Mouse (Mus musculus): ENCODE measurements around the gene Sirt2. TPM values are rescaled to one million over a fixed set of nuclear protein-coding genes. Genes with fewer than 3 reads are reported as not detected.

The Sirt2 gene
- total RNA-seq, 2 experiments from 2014 or later: 128 to 139 TPM

GRCm38 (mm10) chr7:28771867-28772266 lies 5.3 kb downstream of the Sirt2 start:
- TF ChIP-seq CTCF (conservative IDR thresholded peaks at IDR 0.05): no peak
- no peak for DNase-seq (ENCODE audit: low spot score in 2 of 2)
- no peak overlapping the region for H3K27ac ChIP-seq

DNA sequence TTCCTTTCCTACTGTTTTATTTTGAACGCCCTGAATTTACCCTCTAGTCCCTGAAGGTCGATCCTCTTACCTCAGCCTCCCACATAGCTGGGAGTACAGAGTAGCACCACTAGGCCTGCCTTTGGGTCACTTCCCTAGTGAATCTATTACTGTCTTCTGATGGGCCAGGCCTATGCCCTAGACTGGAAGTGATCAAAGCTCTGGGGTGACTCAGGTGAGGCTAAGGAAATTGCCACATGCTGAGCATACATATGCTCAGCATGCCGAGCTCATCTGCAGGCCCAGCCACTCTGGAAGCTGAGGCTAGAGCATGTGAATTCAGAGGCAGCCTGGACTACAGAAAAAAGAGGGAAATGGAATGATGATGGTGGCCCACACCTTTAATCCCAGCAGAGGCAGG lies 6.6 kb downstream of the Sirt2 start:
- no peak for DNase-seq (ENCODE audit: low spot score in 2 of 2)
- peak overlapping the region; percentile 51; the same call in 1 of the 2 replicates for H3K27ac ChIP-seq
- TF ChIP-seq CTCF (conservative IDR thresholded peaks at IDR 0.05): no peak
- H3K4me3 ChIP-seq: no peak overlapping the region

More at GRCm38 (mm10) chr7:28771867-28772266, 5.3 kb downstream of the Sirt2 start:
- no peak overlapping the region for H3K4me3 ChIP-seq

- TF ChIP-seq CTCF (conservative IDR thresholded peaks at IDR 0.05): no peak
- no peak overlapping the region for H3K4me3 ChIP-seq
- no peak for DNase-seq (ENCODE audit: low spot score in 2 of 2)
- peak overlapping the region; percentile 61; the same call in 1 of the 2 replicates for H3K27ac ChIP-seq
These were observed 7.6 kb downstream of the Sirt2 start for GRCm38 (mm10) chr7:28774164-28774563.

DNA sequence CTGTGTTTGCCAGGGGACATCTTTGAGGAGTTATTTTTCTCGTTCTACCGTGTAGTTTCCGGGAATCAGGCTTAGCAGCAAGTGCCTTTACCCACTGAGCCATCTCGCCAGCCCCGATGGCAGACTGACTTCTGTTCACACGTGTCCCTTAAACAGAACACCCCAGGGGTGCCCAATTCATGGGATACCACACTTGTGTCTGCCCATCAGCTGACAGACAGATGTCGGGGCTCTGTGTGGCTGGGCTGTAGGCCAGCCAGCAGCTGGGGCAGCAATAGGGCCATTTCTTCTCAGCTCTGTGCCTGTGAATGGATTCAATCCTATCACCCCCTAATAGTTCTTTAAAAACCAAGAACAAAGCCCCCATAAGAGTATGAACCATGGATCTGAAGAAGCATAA lies 8.6 kb downstream of the Sirt2 start:
- Histone ChIP-seq H3K27ac (no peak overlapping the region), H3K4me3 (no peak overlapping the region)
- TF ChIP-seq CTCF (conservative IDR thresholded peaks at IDR 0.05): no peak
- DNase-seq (ENCODE audit: low spot score in 2 of 2): no peak

DNA sequence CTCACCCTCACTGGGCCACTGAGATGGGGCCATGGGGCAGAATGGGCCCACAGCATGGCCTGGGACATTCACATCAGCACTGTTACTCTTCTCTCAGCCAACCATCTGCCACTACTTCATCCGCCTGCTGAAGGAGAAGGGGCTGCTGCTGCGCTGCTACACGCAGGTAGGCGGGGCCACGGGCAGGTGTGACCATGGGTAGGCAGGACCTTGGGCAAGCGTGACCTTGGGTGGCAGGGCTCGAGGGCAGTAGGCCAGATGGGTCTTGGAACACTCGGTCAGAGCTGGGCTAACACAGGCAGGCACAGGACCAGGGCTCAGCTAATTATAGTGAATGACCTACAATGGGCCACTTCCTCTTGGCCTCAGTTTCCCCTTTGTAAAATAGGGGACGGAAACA lies 12.3 kb downstream of the Sirt2 start:
- no peak for DNase-seq (ENCODE audit: low spot score in 2 of 2)
- TF ChIP-seq CTCF (conservative IDR thresholded peaks at IDR 0.05): no peak
- no peak overlapping the region for H3K4me3 ChIP-seq
- no peak overlapping the region for H3K27ac ChIP-seq

DNA sequence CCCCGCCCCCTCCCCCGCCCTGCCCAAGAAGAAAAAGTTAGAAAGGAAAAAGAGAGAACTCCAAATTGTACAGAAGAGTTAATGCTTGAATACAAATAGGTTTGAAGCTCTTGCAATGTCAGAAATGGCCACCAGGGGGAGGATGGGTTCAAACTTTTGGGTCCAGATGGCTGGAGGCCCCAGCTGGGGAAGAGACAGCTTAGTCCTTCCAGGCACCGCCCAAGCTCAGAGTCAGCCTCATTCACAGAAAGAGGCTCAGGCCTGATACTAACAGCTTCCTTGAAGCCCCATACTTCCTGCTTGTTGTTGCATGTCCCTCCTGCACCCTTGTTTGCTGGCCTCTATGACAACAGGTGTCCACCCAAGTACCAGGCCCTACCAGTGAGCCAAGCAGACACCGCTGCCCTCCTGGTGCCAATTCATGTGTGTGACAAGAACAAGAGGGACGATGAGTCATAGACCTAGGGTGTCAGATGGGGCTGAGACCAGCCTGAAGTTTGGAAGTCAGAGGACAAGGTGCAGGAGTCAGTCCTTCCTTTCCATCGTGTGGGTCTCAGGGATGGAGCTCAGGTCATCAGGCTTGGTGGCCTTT lies 13.6 kb downstream of the Sirt2 start:
- peak; percentile 82 for TF ChIP-seq CTCF (conservative IDR thresholded peaks at IDR 0.05)
- Histone ChIP-seq H3K27ac (peak overlapping the region; percentile 70), H3K4me3 (no peak overlapping the region)
- DNase-seq (ENCODE audit: low spot score in 2 of 2): peak; percentile 87 to 94

- Histone ChIP-seq H3K4me3 (no peak overlapping the region), H3K27ac (peak overlapping the region; percentile 70)
- no peak for TF ChIP-seq CTCF (conservative IDR thresholded peaks at IDR 0.05)
- no peak for DNase-seq (ENCODE audit: low spot score in 2 of 2)
These were observed 14.3 kb downstream of the Sirt2 start for GRCm38 (mm10) chr7:28780857-28781256.

GRCm38 (mm10) chr7:28781261-28781663 lies 14.7 kb downstream of the Sirt2 start:
- DNase-seq (ENCODE audit: low spot score in 2 of 2): no peak
- no peak for TF ChIP-seq CTCF (conservative IDR thresholded peaks at IDR 0.05)
- no peak overlapping the region for H3K4me3 ChIP-seq
- peak overlapping the region; percentile 70 for H3K27ac ChIP-seq

- Histone ChIP-seq H3K27ac (no peak overlapping the region), H3K4me3 (no peak overlapping the region)
- no peak for TF ChIP-seq CTCF (conservative IDR thresholded peaks at IDR 0.05)
- DNase-seq (ENCODE audit: low spot score in 2 of 2): no peak
These were observed 18.6 kb downstream of the Sirt2 start for GRCm38 (mm10) chr7:28785161-28785560.

DNA sequence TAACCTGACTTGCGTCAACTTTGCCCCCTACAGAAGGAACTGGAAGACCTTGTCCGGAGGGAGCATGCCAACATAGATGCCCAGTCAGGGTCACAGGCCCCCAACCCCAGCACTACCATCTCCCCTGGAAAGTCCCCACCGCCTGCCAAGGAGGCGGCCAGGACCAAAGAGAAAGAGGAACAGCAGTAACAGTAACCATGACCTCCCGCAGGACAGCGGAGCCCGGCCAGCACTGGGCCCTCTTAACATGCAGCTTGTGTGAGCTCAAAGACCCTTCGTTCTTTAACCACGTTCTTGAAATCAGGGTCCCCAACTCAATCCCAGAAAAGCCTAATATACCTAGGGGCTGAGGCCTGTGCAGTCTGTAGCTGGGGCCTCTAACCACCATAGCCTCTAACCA lies 21.3 kb downstream of the Sirt2 start:
- Histone ChIP-seq H3K27ac (no peak overlapping the region), H3K4me3 (no peak overlapping the region)

GRCm38 (mm10) chr7:28788307-28789195 lies 22.0 kb downstream of the Sirt2 start, which contains the start of gene Rinl:
Gene Rinl (plus strand): TSS chr7:28788969.
- no peak within 1 kb of the TSS for H3K27ac ChIP-seq

More for the DNA sequence above, 21.3 kb downstream of the Sirt2 start:
- DNase-seq (ENCODE audit: low spot score in 2 of 2): no peak
- no peak for TF ChIP-seq CTCF (conservative IDR thresholded peaks at IDR 0.05)

DNA sequence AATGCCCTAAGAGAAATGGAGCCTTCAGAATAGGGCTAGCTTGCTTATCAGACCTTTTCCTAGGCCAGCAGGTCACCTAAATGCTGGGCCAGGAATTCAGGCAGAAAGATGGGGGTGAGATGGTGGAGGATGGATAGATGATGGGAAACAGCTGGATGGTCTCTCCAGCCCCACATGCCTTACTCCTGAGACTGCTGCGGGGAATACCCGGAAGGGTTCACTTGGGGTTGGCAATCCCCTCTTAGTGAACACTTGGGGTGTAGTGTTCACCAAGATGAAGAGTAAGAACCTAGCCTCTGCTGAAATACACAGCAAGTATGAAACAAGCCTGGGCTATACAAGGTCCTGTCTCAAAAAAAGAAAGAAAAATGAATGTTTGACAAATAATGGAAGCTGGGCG lies 22.7 kb downstream of the Sirt2 start:
- DNase-seq (ENCODE audit: low spot score in 2 of 2): no peak
- H3K27ac ChIP-seq: no peak overlapping the region
- no peak overlapping the region for H3K4me3 ChIP-seq
- no peak for TF ChIP-seq CTCF (conservative IDR thresholded peaks at IDR 0.05)

More at GRCm38 (mm10) chr7:28788307-28789195, 22.0 kb downstream of the Sirt2 start, which contains the start of gene Rinl:
- DNase-seq (ENCODE audit: low spot score in 2 of 2): no peak
- H3K4me3 ChIP-seq: no peak within 1 kb of the TSS
- no peak for TF ChIP-seq CTCF (conservative IDR thresholded peaks at IDR 0.05)

DNA sequence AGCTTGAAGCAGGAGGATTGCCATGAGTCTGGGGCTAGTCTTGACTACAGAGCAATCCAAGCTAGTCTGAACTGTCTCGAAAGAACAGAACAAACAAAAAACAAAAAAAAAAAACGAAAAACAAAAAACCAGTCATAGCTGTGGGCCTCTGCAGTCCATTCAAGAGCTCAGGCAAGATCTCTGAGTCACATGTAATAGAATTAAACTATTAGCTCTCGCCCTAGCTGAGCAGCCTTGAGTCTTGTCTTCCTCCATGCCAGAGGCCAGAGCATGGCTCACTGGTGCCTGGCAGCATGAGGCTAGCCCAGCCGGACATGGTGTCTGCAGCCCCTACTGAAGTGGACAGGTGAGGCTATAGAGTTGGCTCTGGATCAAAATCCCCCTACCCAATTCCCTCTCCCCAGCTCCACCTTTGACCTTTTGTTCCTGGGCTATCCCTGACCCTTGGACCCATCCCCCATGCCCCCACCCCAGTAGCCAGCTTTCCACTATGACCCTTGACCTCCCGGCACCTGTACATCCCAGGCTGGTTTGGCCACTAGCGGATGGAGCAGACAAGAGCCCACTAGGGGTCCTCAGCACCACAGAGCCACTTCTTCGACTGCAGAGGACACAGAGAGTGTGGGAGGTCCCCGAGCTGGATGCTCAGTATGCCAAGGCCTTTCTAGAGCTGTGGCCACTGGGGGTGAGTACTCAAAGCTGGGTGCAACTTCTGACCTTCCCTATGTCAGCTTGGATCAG lies 23.7 kb downstream of the Sirt2 start:
- TF ChIP-seq CTCF (conservative IDR thresholded peaks at IDR 0.05): peak; percentile 39
- DNase-seq (ENCODE audit: low spot score in 2 of 2): no peak
- Histone ChIP-seq H3K27ac (no peak overlapping the region), H3K4me3 (no peak overlapping the region)

Data from layer of hippocampus, adult 2 months (tissue).